ENCODE assay signal across 21 mouse cellular contexts in genomic region chr17:83885021-83885582, GRCm38 (mm10). TPM values are rescaled to one million over a fixed set of nuclear protein-coding genes. Genes with fewer than 3 reads are reported as not detected.
DNase-seq lines count a peak whose midpoint lies in the region; ATAC-seq and TF ChIP-seq lines count a peak whose summit lies in the region.
"Had no signal": no experiment of that assay in that cellular context is flagged by ENCODE, and none has a peak within 500 bp of the region (broad histone marks: within the 10 kb centered on the region; RNA-seq: fewer than 3 reads in every experiment).

No protein-coding gene starts in this region.

- no peak overlapping the region for H3K4me3 ChIP-seq in embryonic facial prominence, embryonic 13.5 days
- H3K4me3 ChIP-seq in embryonic facial prominence, embryonic 10.5 days: no peak overlapping the region
- no peak overlapping the region for H3K4me3 ChIP-seq in kidney, postnatal 0 days (replicated peaks; ENCODE audit: low read depth, low read length)
- H3K4me3 ChIP-seq in embryonic fibroblast, embryonic 13.5 days (ENCODE audit: insufficient read depth, low read length): no peak overlapping the region
- H3K4me3 ChIP-seq: erythroblast, embryonic 14.5 days; forebrain, embryonic 10.5 days; heart, embryonic 15.5 days; hindbrain, embryonic 10.5 days had no signal

- H3K36me3 ChIP-seq in embryonic facial prominence, embryonic 13.5 days: no peaks in the 10 kb centered on the region
- no peaks in the 10 kb centered on the region for H3K36me3 ChIP-seq in embryonic facial prominence, embryonic 10.5 days (replicated peaks)
- H3K36me3 ChIP-seq in kidney, postnatal 0 days (ENCODE audit: insufficient read depth, low read length): no peaks in the 10 kb centered on the region
- H3K36me3 ChIP-seq: forebrain, embryonic 10.5 days; heart, embryonic 15.5 days; hindbrain, embryonic 10.5 days had no signal

- H3K9me3 ChIP-seq in embryonic facial prominence, embryonic 13.5 days: no peaks in the 10 kb centered on the region
- H3K9me3 ChIP-seq in embryonic facial prominence, embryonic 10.5 days: no peaks in the 10 kb centered on the region
- no peaks in the 10 kb centered on the region for H3K9me3 ChIP-seq in kidney, postnatal 0 days (replicated peaks; ENCODE audit: low read length)
- H3K9me3 ChIP-seq: forebrain, embryonic 10.5 days; heart, embryonic 15.5 days; hindbrain, embryonic 10.5 days had no signal

- H3K4me1 ChIP-seq in embryonic facial prominence, embryonic 13.5 days: peaks cover 14% of the 10 kb centered on the region
- H3K4me1 ChIP-seq in embryonic facial prominence, embryonic 10.5 days: peaks cover 6% of the 10 kb centered on the region
- peaks cover 3% of the 10 kb centered on the region for H3K4me1 ChIP-seq in kidney, postnatal 0 days (replicated peaks; ENCODE audit: insufficient read depth, low read length)
- peaks cover 10% of the 10 kb centered on the region for H3K4me1 ChIP-seq in embryonic fibroblast, embryonic 13.5 days (ENCODE audit: control insufficient read depth, insufficient read depth, low read length)
- H3K4me1 ChIP-seq: forebrain, embryonic 10.5 days had no signal

- no peak overlapping the region for H3K4me2 ChIP-seq in embryonic facial prominence, embryonic 13.5 days
- no peak overlapping the region for H3K4me2 ChIP-seq in kidney, postnatal 0 days (ENCODE audit: low read length)
- H3K4me2 ChIP-seq: heart, embryonic 11.5 days; heart, embryonic 15.5 days; hindbrain, embryonic 14.5 days had no signal

- WGBS in embryonic facial prominence, embryonic 13.5 days: 86% methylated on average over 13 of the region's 13 CpGs
- 90% methylated on average over 13 of the region's 13 CpGs for WGBS in embryonic facial prominence, embryonic 10.5 days
- 65% methylated on average over 13 of the region's 13 CpGs for WGBS in kidney, postnatal 0 days

- DNase-seq in embryonic facial prominence, embryonic 10.5 days (ENCODE audit: low spot score): no peak
- DNase-seq in kidney, postnatal 0 days (ENCODE audit: low spot score): no peak
- DNase-seq in kidney, adult 8-10 months: no peak
- DNase-seq in 3T3-L1 (ENCODE audit: low read depth, low spot score): peak; percentile 96
- DNase-seq in retina, embryonic 14.5 days (ENCODE audit: low spot score): no peak
- DNase-seq in B cell, adult 2 months: no peak
- DNase-seq: adrenal gland, postnatal 14 days; cerebellum, adult 11-12 months; cerebellum, adult 9-10 months; cerebellum, postnatal 25 days; heart, adult 18-20 months had no signal

- peak; percentile 13; the same call in 1 of the 2 replicates for TF ChIP-seq POLR2A in embryonic fibroblast, embryonic 13.5 days (IDR thresholded peaks at IDR 0.05; ENCODE audit: low read depth, low read length)

- H3K27me3 ChIP-seq in embryonic facial prominence, embryonic 13.5 days: no peaks in the 10 kb centered on the region
- H3K27me3 ChIP-seq in embryonic facial prominence, embryonic 10.5 days (replicated peaks; ENCODE audit: low read depth, poor library complexity, severe bottlenecking): no peaks in the 10 kb centered on the region
- no peaks in the 10 kb centered on the region for H3K27me3 ChIP-seq in kidney, postnatal 0 days (ENCODE audit: insufficient read depth, low read length)
- H3K27me3 ChIP-seq: CH12.LX; heart, embryonic 15.5 days had no signal

- H3K27ac ChIP-seq in embryonic facial prominence, embryonic 13.5 days: 0 out of 2 replicates have a peak overlapping the region, but pooled peaks have one; percentile 0
- H3K27ac ChIP-seq in embryonic facial prominence, embryonic 10.5 days (replicated peaks): no peak overlapping the region
- H3K27ac ChIP-seq in kidney, postnatal 0 days: 0 out of 2 replicates have a peak overlapping the region, but pooled peaks have one; percentile 13
- peak overlapping the region; percentile 100 for H3K27ac ChIP-seq in embryonic fibroblast, embryonic 13.5 days (ENCODE audit: insufficient read depth, low read length)
- H3K27ac ChIP-seq: forebrain, embryonic 10.5 days; heart, embryonic 15.5 days; hindbrain, embryonic 10.5 days; hindbrain, embryonic 14.5 days had no signal

- TF ChIP-seq CTCF in kidney, postnatal 0 days (IDR thresholded peaks at IDR 0.05; ENCODE audit: low read depth): no peak
- TF ChIP-seq CTCF in embryonic fibroblast, embryonic 13.5 days (IDR thresholded peaks at IDR 0.05; ENCODE audit: borderline replicate concordance, insufficient read depth, low read length): no peak

- no peak for ATAC-seq in embryonic facial prominence, embryonic 13.5 days (ENCODE audit: insufficient number of reproducible peaks, insufficient read depth, low FRiP score, low TSS enrichment, low read depth)
- no peak for ATAC-seq in kidney, postnatal 0 days (replicated peaks; ENCODE audit: low FRiP score, low read depth)
- ATAC-seq: forebrain, embryonic 14.5 days had no signal

- H3K9ac ChIP-seq in embryonic facial prominence, embryonic 13.5 days: no peak overlapping the region
- no peak overlapping the region for H3K9ac ChIP-seq in kidney, postnatal 0 days (ENCODE audit: low read depth, low read length)
- H3K9ac ChIP-seq: heart, embryonic 15.5 days; hindbrain, embryonic 14.5 days had no signal

RNA-seq across cellular contexts. Expression of gene Haao, which starts 37.3 kb away (rescaled TPM):
- polyA plus RNA-seq in embryonic facial prominence, embryonic 13.5 days (2015; fragmentation: Nextera tagmentation; extraction: Ambion mirVana): 1.5 and 1.7 TPM in 2 replicates
- not detected in 2 replicates for polyA plus RNA-seq in embryonic facial prominence, embryonic 10.5 days (2016; fragmentation: Nextera tagmentation; extraction: Ambion mirVana)
- 4.9 and 6.3 TPM in 2 replicates for polyA plus RNA-seq in kidney, postnatal 0 days (2015; fragmentation: Nextera tagmentation; extraction: Ambion mirVana)
- polyA plus RNA-seq in embryonic fibroblast, embryonic 13.5 days (2011; ENCODE audit: insufficient read length, low read depth, missing spikeins): not detected in 2 replicates
- polyA plus RNA-seq: erythroblast, embryonic 14.5 days; hindbrain, embryonic 14.5 days had no signal
